Mouse (Mus musculus): ENCODE data around the gene Grpr. TPM values are rescaled to one million over a fixed set of nuclear protein-coding genes. Genes with fewer than 3 reads are reported as not detected.

Gene Grpr
- polyA plus RNA-seq (2012; ENCODE audit: insufficient read depth, insufficient read length, missing spikeins) = not detected in 2 replicates

DNA sequence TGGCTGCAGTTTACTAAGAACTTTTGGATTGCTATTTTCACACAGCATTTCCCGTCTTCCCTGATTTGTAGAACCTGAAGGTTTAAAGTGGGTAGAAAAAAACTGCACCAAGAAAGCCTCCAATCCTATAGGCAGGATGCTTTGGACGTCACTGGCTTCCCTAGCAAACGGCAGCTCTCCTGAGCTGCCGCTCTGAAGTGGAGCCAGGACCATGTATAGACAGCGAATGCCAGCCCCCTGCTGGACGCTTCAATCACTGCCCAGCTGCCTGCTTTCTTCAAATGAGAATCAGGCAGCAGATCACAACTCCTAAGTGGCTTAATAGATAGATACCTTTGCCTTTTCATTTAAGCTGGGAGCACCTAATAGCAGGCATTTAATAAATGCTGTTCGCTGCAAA is at the start of gene Grpr:
TSS of gene Grpr (minus strand) at position 12 of the 400 bp plus-strand sequence.
- no peaks in the 10 kb centered on the region for H3K4me1 ChIP-seq (ENCODE audit: control insufficient read depth, insufficient read depth, low read length)
- TF ChIP-seq CTCF (IDR thresholded peaks at IDR 0.05; ENCODE audit: low read depth, low read length) = peak; percentile 33; the same call in 1 of the 2 replicates
- TF ChIP-seq POLR2A (IDR thresholded peaks at IDR 0.05; ENCODE audit: borderline replicate concordance, low read depth, low read length) = no peak
- no peak within 1 kb of the TSS for H3K4me3 ChIP-seq (ENCODE audit: insufficient read depth, low read length)
- no peak within 1 kb of the TSS for H3K27ac ChIP-seq (ENCODE audit: insufficient read depth, low read depth, low read length)

DNA sequence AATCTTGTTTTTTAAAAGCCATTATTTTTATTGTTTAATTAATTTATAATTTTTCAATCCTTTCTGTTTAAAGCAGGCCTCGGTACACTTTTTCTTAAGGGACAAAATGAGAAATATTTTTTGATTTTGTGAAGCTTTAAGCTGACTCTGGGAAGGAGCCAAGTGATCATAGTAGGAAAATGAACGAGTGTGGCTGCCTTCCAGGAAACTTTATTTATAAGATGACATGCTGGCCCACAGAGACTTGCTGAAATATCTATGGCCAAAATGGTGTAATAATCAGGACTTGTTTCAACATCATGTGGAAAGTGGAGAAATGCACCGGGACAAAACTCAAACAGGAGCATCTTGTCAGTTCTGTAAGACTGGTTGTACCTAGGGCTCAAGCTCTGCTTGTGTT is 11.0 kb upstream of the Grpr start:
- TF ChIP-seq POLR2A (IDR thresholded peaks at IDR 0.05; ENCODE audit: borderline replicate concordance, low read depth, low read length) (no peak), CTCF (IDR thresholded peaks at IDR 0.05; ENCODE audit: low read depth, low read length) (no peak)

DNA sequence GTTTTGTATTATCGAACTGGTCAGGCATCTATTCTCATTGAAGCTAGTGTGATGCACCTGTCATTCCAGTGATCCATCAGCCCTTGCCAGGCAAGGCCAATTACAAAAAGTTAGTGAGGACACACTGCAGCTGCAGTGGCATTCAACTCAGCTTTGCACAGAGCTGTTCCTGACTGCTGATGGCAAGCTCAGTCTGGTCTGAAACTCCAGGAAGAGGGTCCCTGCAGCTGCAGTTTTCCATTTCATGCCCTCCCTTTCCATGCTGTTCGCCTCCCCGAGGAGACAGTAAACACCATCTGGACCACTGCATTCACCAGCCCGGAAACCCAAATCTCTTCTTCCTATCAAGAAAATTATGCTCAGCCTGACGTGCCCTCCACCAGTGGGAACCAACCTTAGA is 2.4 kb downstream of the Grpr start:
- Histone ChIP-seq H3K4me1 (ENCODE audit: control insufficient read depth, insufficient read depth, low read length) (no peaks in the 10 kb centered on the region), H3K4me3 (ENCODE audit: insufficient read depth, low read length) (no peak overlapping the region), H3K27ac (ENCODE audit: insufficient read depth, low read depth, low read length) (no peak overlapping the region)
- no peak for TF ChIP-seq CTCF (IDR thresholded peaks at IDR 0.05; ENCODE audit: low read depth, low read length)
- no peak for TF ChIP-seq POLR2A (IDR thresholded peaks at IDR 0.05; ENCODE audit: borderline replicate concordance, low read depth, low read length)

More for the DNA sequence above, 11.0 kb upstream of the Grpr start:
- Histone ChIP-seq H3K4me3 (ENCODE audit: insufficient read depth, low read length) (no peak overlapping the region), H3K4me1 (ENCODE audit: control insufficient read depth, insufficient read depth, low read length) (no peaks in the 10 kb centered on the region), H3K27ac (ENCODE audit: insufficient read depth, low read depth, low read length) (no peak overlapping the region)

DNA sequence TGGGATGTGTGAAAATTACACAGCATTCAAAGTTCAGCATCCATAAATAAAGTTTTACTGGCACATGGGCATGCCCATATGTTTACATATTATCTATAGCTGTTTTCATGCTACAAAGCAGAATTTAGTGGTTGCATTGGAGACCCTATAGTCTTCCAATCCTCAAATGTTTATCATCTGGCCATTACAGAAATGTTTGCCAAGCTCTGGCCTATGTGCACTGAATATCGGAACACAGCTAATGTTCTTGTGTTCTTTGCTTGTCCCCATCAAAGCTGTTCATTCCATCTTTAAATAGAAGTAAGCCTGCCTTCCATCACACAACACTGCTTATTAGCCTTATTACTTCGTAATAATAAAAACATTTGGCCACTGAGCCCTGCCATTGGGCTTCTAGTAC is 16.6 kb downstream of the Grpr start:
- TF ChIP-seq CTCF (IDR thresholded peaks at IDR 0.05; ENCODE audit: low read depth, low read length) = no peak
- no peak for TF ChIP-seq POLR2A (IDR thresholded peaks at IDR 0.05; ENCODE audit: borderline replicate concordance, low read depth, low read length)
- H3K4me3 ChIP-seq (ENCODE audit: insufficient read depth, low read length) = no peak overlapping the region
- no peak overlapping the region for H3K27ac ChIP-seq (ENCODE audit: insufficient read depth, low read depth, low read length)
- H3K4me1 ChIP-seq (ENCODE audit: control insufficient read depth, insufficient read depth, low read length) = no peaks in the 10 kb centered on the region

DNA sequence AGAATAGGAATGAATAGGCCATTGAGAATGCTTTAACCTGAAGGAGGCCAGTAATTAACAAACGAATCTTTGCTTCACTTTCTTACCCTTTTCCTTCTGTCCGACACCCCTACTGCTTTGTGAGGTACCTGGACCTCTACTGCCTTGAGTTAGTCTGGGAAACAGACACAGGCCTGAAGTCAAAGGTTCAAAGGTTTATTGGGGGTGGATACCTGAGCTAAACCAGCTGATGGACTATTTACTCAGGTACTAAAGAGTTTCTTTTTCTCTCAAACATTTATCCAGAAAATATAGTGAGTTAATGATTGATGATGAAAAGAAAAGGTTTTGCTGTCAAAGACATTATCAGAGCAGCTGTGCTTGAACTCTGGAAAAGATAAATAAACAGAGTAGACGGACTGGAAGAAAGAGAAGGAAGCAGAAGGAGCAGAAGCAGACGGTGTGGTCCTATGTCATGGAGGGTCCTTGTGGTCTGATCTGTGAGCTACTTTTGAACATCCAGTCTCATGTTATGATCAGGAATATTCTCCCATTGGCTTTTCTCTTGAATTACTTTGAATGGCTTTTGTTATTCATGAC is 30.4 kb downstream of the Grpr start:
- TF ChIP-seq CTCF (IDR thresholded peaks at IDR 0.05; ENCODE audit: low read depth, low read length) = no peak
- TF ChIP-seq POLR2A (IDR thresholded peaks at IDR 0.05; ENCODE audit: borderline replicate concordance, low read depth, low read length) = no peak
- Histone ChIP-seq H3K27ac (ENCODE audit: insufficient read depth, low read depth, low read length) (no peak overlapping the region), H3K4me3 (ENCODE audit: insufficient read depth, low read length) (no peak overlapping the region), H3K4me1 (ENCODE audit: control insufficient read depth, insufficient read depth, low read length) (no peaks in the 10 kb centered on the region)

DNA sequence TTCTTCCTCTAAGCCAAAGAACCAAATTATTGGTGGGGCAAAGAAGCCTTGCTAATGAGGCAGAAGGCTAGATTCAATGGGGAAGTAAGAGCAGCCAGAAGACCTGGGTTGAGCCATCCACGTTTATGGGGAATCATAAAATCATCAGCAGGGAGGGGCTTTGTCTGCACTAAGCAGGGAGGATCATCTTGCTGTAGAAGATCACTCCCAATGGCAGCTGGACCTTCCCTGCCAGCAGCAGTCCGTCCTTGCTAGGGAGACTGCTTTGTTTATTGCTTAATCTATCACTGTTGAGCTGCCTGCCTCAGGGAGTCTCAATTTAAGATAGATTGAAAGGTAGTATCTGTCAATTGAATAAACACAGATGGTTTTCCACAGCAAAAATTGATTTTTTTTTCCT is 37.7 kb downstream of the Grpr start:
- no peak for TF ChIP-seq POLR2A (IDR thresholded peaks at IDR 0.05; ENCODE audit: borderline replicate concordance, low read depth, low read length)
- TF ChIP-seq CTCF (IDR thresholded peaks at IDR 0.05; ENCODE audit: low read depth, low read length) = no peak
- Histone ChIP-seq H3K27ac (ENCODE audit: insufficient read depth, low read depth, low read length) (no peak overlapping the region), H3K4me3 (ENCODE audit: insufficient read depth, low read length) (no peak overlapping the region), H3K4me1 (ENCODE audit: control insufficient read depth, insufficient read depth, low read length) (no peaks in the 10 kb centered on the region)

DNA sequence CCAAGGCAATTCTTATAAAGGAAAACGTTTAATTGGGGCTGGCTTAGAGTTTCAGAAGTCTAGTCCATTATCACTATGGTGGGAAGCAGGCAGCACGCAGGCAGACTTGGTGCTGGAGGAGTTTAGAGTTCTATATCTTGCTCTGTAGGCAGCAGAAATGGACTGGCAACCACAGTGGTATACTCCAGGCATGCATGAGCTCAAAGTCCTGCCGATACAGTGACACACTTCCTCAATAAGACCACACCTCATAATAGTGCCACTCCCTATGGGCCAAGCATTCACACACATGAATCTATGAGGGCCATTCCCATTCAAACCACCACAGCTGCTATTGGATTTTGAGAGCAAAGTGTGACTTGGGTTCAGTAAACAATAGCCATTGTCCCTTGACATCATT is 47.4 kb downstream of the Grpr start:
- no peak overlapping the region for H3K27ac ChIP-seq (ENCODE audit: insufficient read depth, low read depth, low read length)
- TF ChIP-seq POLR2A (IDR thresholded peaks at IDR 0.05; ENCODE audit: borderline replicate concordance, low read depth, low read length) (no peak), CTCF (IDR thresholded peaks at IDR 0.05; ENCODE audit: low read depth, low read length) (no peak)
- H3K4me1 ChIP-seq (ENCODE audit: control insufficient read depth, insufficient read depth, low read length) = no peaks in the 10 kb centered on the region
- H3K4me3 ChIP-seq (ENCODE audit: insufficient read depth, low read length) = no peak overlapping the region

Other genes with a start within 250 kb of the Grpr start
- not detected in 2 replicates for gene Rnf138rt1, start 211.7 kb upstream of the Grpr start, polyA plus RNA-seq (2012; ENCODE audit: insufficient read depth, insufficient read length, missing spikeins)